Mouse (Mus musculus) kidney, postnatal 25 days (tissue): ENCODE measurements around the gene Rgs10.
"Not testable (repeated sequence)": the region's sequence is repeated elsewhere in the genome, so short reads cannot be mapped to it uniquely, and the experiment has no call there.

Source experiments
- DNase-seq, 2 experiments: peaks; one replicate each; pipeline ENCODE4 v3.0.0; 2021; ENCODE audit warnings: mixed read lengths in 2 of 2

Gene Rgs10

GRCm38 (mm10) chr7:128369366-128369765 lies 49.2 kb downstream of the Rgs10 start:
- DNase-seq = no peak

DNA sequence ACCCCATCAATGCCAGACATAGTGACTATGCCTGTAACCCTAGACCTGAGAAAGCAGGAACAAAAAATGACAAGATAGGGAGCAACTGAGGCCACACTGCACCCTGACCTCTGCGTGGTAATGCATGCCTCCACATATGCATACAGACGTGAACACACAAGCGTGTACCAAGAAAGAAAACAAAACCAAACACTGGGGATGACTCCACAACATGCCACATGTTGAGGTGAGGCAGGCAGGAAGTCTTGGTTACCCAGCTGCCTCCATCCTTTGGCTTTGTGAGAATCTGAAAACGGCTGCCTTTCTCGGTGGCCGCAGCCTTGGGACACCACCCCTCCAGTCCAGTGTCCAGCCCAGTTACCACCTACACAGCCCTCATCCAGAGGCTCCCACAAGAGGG lies 49.7 kb downstream of the Rgs10 start:
- no peak for DNase-seq

- no peak for DNase-seq
Observed at GRCm38 (mm10) chr7:128366654-128367053, 51.9 kb downstream of the Rgs10 start.

DNA sequence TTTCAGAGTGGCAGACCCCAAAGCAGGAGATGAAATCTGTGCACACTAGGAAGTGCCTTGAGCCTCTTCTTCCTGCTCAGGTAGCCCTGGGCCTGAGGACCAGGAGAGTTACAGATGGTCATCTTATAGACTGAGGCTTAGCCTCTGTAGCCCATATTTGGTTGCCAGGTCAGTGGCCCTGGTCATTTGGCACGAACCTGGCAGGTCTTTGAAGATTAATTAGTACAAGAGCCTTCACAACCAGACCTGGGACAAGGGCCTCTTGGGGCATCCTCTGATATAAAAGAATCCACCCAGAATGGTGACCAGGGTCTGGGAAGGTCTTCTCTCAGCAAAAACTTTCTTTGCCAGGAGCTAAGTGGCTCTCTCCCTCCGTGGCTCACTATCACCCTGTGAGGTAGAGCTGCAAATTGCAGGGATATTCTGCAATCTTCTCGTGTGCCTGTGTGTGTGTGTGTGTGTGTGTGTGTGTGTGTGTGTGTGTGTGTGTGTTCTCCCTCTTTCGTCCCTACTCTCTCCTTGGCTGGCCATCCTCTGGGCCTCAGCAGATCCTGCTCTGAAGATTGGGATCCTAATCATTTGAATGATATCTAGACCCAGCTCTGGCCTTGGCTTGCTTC lies 53.4 kb downstream of the Rgs10 start:
- no peak for DNase-seq

- DNase-seq = peak in 1 of 2 experiments; percentile 17
Observed at GRCm38 (mm10) chr7:128364526-128364925, 54.0 kb downstream of the Rgs10 start.

GRCm38 (mm10) chr7:128363806-128364205 lies 54.8 kb downstream of the Rgs10 start:
- DNase-seq = peak in 1 of 2 experiments; percentile 34

DNA sequence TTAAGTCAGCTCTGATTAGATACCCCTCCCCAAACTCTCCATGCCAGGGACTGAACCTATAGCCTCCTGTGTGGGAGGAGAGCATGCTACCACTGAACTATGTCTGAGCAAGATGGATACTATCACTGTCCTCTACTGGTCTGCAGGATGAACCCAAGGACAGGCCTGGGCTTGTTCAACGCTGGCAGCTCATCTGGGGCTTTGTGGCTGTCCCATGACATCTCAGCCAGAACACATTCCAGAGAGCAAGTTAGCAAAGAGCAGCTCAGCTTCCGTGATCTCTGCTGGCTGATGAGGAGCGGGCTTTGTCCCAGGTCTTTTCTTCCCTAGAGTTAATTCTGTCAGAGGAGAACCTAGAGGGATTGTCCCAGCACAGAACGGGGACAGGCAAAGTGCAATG lies 55.6 kb downstream of the Rgs10 start:
- DNase-seq = no peak

DNA sequence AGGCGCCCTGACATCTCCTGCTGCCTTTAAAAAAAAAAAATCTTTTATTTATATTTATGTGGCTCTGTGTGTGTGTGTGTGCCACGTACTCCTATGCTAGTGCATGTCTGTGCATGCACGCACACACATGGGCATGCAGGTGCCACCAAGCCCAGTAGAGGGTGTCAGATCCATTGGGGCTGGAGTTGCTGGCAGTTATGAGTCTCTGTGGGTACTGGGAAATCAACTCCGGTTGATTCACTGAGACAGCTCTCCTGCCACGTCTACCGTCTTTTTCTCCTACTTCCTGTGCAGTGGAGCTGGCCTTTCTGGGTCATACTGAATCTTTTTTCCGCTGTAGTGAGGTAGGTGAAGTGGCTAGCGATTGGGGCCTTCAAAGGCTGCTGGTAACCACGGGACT lies 58.8 kb downstream of the Rgs10 start:
- no peak for DNase-seq

GRCm38 (mm10) chr7:128359164-128359563 lies 59.4 kb downstream of the Rgs10 start:
- no peak for DNase-seq

DNA sequence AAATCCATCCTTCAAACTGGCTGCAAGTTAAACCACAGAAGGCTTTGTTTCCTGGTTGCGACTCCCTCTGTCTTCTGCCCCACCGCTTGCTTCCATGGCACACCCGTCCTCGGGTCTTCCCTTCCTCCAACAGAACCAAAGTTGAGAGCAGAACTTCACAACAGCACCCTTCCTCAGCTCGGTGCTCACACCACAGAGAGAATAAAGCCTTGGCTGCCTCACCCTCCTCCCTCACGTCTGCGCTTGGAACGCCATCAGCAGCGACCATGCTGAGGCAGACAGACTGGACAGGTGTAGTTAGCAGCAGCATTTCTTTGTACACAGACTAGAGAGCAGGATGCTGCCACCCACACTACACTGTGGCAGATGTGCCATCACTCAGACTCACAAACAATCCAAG lies 59.8 kb downstream of the Rgs10 start:
- peak in 1 of 2 experiments; percentile 18 for DNase-seq

- DNase-seq = peak in 1 of 2 experiments; percentile 23
Observed at GRCm38 (mm10) chr7:128356868-128357755, 61.4 kb downstream of the Rgs10 start.

DNA sequence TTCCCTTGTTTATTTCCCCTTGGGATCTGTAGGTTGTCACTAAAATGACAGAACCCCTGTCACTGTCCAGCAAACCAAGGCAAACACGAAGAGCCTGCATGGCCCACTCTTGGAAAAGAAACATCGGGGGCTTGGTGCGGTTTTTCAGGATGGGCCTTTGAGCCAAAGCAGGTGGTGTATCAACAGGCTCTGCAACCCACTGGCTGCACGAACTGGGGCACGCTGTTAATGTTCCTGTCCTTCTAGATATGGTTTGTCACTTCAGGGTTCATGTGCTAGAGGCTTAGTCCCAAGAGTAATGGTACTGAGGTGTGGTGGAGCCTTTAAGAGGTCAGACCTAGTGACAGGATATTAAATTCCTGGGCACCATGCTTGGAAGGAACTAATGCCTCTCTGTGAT lies 63.1 kb downstream of the Rgs10 start:
- no peak for DNase-seq

GRCm38 (mm10) chr7:128352721-128353120 lies 65.8 kb downstream of the Rgs10 start:
- no peak for DNase-seq

- no peak for DNase-seq
Observed at GRCm38 (mm10) chr7:128351176-128351575, 67.4 kb downstream of the Rgs10 start.

DNA sequence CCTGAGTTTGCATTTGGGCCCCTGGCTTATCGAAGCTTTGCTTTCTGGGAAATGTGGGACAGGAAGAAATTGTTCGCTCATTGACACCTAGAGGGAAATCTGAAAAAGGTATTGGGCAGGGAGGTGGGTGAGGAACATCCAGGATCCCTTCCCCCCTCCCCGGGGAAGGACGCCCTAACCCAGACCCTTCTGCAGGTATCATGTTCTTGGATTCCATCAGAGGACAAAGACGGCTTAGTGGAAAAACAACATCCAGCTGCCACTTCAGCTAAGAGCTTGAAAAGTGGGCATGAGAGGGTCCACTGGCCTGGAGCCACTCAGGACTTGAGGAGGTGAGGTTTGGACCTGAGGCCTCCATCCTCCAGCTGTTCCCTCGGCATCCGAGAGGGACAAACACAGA lies 68.2 kb downstream of the Rgs10 start:
- no peak for DNase-seq

- peak; percentile 42 to 72 for DNase-seq
Observed at GRCm38 (mm10) chr7:128349751-128350150, 68.8 kb downstream of the Rgs10 start.

GRCm38 (mm10) chr7:128348608-128349007 lies 70.0 kb downstream of the Rgs10 start:
- DNase-seq = peak; percentile 89 to 94

- DNase-seq = no peak
Observed at GRCm38 (mm10) chr7:128346991-128347390, 71.6 kb downstream of the Rgs10 start.

- no peak for DNase-seq
Observed at GRCm38 (mm10) chr7:128346522-128346921, 72.0 kb downstream of the Rgs10 start.

GRCm38 (mm10) chr7:128345691-128346090 lies 72.9 kb downstream of the Rgs10 start:
- peak in 1 of 2 experiments; percentile 26 for DNase-seq

- peak; percentile 76 to 81 for DNase-seq
Observed at GRCm38 (mm10) chr7:128344928-128345653, 73.5 kb downstream of the Rgs10 start.

GRCm38 (mm10) chr7:128344488-128344887 lies 74.1 kb downstream of the Rgs10 start:
- DNase-seq = no peak

GRCm38 (mm10) chr7:128342691-128343090 lies 75.9 kb downstream of the Rgs10 start:
- not testable (repeated sequence) for DNase-seq
